Mouse (Mus musculus): ENCODE results near the gene Btbd18.

Gene Btbd18

DNA sequence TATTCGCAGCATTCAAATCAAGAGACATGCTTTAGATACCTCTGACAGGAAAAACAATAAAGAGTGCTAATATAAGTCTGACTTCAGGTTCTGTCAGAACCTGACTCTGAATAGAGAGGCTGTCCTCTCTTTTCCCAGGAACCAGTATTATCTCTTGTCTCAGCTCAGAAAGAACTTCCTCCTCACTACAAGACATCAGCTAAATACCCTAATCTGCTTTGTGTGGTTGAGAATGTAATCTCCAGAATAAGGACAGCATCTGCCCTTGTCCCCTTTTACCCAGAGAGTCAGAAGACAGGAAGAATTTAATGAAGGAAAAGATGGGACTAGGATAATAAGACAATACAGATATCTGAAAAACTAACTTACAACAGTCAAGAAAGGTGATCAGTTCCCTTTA lies 44.6 kb downstream of the Btbd18 start:
- ATAC-seq (ENCODE audit: low TSS enrichment), result no peak

DNA sequence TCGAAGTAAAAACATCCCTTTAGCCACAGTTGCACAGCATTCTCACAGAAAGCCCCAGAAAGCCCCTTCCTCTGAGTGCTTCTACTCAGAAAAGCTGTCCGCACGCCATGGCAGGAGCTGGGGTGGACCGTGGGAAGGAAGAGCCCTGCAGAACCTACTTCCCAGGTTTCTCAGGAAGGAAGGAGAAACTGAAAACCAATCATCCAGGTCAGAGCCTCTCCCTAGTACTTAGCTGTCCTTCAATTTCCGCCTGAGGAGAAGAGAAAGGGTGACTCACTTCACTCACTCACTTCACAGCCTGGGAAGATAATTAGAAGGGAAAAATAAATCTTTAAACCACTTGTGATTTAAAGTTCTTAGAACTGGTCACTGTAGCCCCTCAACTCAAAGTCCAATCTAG lies 45.5 kb downstream of the Btbd18 start:
- ATAC-seq (ENCODE audit: low TSS enrichment), result no peak

- no peak for ATAC-seq (ENCODE audit: low TSS enrichment)
These were observed 46.4 kb downstream of the Btbd18 start for GRCm38 (mm10) chr2:84705295-84705694.

- no peak for ATAC-seq (ENCODE audit: low TSS enrichment)
These were observed 48.6 kb downstream of the Btbd18 start for GRCm38 (mm10) chr2:84707523-84707922.

GRCm38 (mm10) chr2:84711898-84712297 lies 53.0 kb downstream of the Btbd18 start:
- ATAC-seq (ENCODE audit: low TSS enrichment), result no peak

DNA sequence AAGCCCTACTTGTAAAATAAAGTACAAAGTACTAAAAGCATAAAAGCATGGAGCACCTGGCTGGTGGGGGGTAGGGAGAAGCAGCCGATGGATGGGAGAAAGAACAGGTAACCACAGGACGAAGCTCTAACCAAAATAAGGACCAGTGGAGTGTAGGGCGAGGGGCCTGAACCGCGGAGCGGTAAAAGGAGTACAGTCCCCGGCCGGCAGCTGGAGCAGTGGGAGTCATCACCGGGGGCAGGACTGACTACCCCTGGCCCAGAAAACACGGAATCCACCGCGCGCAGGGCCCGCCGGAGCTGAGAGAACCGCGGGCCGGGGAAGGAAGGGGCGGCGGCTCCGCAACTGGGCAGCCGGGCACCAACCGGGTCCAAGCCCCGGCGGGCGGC lies 55.5 kb downstream of the Btbd18 start:
- ATAC-seq (ENCODE audit: low TSS enrichment), result peak; percentile 13

DNA sequence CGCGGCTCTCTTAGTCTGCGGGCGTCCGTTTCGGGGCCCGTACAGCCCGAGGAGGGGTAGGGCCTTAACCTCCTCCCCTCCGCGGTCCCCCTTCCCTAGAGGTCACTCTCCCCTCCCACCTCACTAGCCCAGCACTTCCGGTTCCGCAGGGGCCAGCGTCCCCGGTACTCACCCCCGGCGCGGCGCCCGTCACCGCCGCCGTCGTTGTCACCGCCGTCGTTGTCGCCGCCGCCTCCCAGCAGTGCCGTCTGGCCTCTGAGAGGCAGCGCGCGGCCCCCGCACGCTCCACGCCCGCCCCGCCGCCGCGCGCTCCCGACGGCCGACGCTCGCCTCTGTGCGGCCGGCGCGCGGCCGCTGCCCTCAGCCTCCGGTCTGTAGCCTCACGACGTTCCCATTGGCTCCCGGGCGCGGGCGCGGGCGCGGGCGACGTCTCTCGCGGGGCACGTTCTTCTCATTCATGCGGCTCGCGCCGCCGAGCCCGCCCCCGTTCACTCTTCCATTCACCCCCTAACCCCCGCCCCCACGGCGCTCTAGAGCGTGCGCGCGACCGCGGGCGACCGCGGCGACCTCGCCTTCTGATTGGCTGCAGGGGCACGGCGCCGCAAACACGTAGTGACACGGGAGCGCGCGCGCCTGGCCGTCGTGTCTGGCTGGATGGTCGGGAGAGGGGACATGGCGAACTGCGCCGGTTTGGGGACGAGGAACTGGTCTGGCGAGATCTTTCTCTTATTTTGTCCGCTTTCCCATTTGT lies 56.1 kb downstream of the Btbd18 start, which contains the start of gene Zdhhc5:
Zdhhc5 (minus strand) TSS at position 370 of the 751 bp plus-strand sequence.
- peak; percentile 83 for ATAC-seq (ENCODE audit: low TSS enrichment)

DNA sequence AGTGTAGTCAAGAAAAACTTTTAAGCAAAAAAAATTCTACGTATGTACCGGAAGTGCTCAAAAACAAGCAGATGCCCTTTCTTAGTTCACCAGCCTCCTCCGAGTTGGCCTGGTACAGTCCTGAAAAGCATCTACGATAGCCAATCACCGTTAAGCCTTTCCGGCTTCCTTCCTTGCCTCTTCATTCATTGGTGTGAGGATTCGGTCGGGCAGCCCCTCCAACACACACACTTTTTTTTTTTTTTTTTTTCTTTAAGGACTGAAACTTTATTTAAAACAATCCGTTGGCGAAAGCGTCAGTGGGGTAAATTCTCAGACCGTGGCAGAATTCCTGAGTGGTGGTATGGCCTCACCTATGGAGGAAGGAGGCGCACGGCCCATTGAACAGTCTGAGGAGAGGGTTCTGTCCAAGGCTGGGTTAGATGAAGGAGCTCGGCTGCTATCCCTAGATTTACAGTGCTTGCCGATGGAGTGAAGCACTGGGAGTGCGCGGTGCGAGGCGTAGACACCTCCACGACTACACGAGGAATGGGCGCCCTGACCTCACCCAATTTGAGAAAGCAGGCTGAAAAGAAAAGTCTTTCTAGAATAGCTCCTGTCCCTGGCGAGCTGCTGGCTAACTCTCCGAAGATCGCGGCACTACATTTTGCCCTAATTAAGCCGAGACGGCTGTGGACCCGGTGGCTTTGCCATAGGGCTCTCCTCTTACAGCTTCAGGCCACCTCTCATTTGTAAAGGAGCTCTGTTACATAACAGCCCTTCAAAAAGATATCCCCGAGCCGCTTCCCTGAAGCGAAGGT lies 56.9 kb downstream of the Btbd18 start:
- ATAC-seq (ENCODE audit: low TSS enrichment), result peak; percentile 89

DNA sequence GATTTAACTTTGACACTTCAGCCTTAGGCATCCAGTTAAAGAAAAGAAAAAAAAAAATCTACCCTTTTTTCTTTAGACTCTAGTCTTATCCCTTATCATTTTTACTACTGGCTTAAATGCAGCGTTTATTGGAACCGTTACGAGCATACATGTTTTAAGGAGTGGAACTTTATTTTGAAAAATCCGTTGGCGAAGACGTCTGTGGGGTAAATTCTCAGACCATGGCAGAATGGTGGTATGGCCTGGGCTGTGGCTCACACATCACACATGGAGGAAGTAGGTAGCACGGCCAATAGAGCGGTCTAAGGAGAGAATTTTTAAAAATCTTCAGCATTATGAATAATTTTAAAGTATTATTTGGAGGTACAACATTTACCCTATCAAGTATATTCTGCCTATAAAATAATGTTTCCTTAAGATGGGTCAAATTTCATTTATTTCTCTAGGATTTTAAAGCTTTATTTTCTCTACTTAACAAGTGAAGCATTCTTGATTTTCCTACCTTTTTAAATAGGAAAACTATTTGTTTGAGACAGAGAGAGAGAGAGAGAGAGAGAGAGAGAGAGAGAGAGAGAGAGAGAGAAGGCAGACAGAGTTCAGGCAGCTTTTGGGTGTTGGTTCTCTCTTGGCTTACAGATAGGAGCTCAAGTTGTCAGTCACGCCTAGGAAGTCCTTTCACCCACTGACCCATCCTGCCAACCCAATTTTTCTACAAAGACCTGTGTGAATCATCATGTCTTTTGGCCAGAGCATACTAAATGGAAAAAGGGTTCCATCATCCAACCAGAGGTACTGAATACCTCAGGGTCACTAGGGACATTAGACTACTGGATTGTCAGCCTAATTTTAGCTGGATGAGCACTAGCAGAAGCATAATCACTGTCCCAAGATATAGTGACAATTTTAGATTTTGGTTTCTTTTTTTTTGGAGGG lies 57.8 kb downstream of the Btbd18 start:
- ATAC-seq (ENCODE audit: low TSS enrichment), result no peak

DNA sequence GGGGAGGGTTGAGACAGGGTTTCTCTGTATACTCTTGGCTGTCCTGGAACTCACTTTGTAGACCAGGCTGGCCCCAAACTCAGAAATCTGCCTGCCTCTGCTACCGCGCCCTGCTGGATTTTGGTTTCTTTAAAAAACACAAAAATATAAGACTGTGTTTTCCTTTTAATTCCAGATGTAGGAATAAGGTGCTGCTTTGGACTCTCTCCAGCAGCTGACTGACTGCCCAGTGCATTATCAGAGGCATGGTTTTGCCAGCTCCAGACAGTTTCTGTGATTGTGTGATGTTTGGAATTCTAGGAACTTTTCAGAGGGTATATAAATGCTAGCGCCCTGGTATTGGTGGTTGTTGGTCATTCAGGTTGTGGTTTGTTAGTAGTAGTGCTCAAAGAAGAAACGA lies 58.5 kb downstream of the Btbd18 start:
- ATAC-seq (ENCODE audit: low TSS enrichment), result no peak
